Mouse (Mus musculus) left cerebral cortex, adult 18-20 months (tissue): ENCODE measurements at regions not wholly inside any gene's neighbourhood (a gene's known extent, or its start where the extent isn't known, plus 50 kb on each side); places are given as distances from the start of the nearest gene placed in this dataset.

Experiments
- DNase-seq, 2 experiments: peaks; one replicate each; pipeline ENCODE4 v3.0.0; 2021 to 2022; ENCODE audit warnings: low spot score in 2 of 2, mixed read lengths in 1 of 2

GRCm38 (mm10) chr12:64393106-64393505 is 81.4 kb downstream of the Fscb start:
- DNase-seq: peak in 1 of 2 experiments; percentile 23

- DNase-seq: no peak
These were observed 84.6 kb downstream of the Fscb start for GRCm38 (mm10) chr12:64389766-64390445.

- DNase-seq: no peak
These were observed 109.5 kb downstream of the Fscb start for GRCm38 (mm10) chr12:64364941-64365340.

- DNase-seq: no peak
These were observed 112.8 kb downstream of the Fscb start for GRCm38 (mm10) chr12:64361592-64362116.

- DNase-seq: no peak
These were observed 113.8 kb downstream of the Fscb start for GRCm38 (mm10) chr12:64360698-64361097.

- DNase-seq: no peak
These were observed 130.7 kb downstream of the Fscb start for GRCm38 (mm10) chr12:64343745-64344144.

GRCm38 (mm10) chr12:64335167-64335566 is 139.3 kb downstream of the Fscb start:
- no peak for DNase-seq
